Mouse (Mus musculus) heart, embryonic 14.5 days (tissue): ENCODE results near the gene Sept5. TPM values are rescaled to one million over a fixed set of nuclear protein-coding genes. Genes with fewer than 3 reads are reported as not detected.

Source experiments
- ATAC-seq: fragments of 200-750 bp; cut with Nextera tagmentation; 2 replicates; pipeline ENCODE4 v1.8.0; 2017; ENCODE audit warnings: low read depth, moderate TSS enrichment; ENCODE audit not compliant: insufficient number of reproducible peaks, insufficient read depth, low FRiP score
- H3K27ac ChIP-seq, 2 experiments: fragments of 200-500 bp in 1 of 2; fragments of 300-500 bp in 1 of 2; sonication (generic) in 1 of 2; replicated peaks in 1 of 2; 2 replicates each; pipeline ENCODE4 v1.5.1; 2012 to 2014; ENCODE audit warnings: low read depth in 2 of 2, low read length in 2 of 2, control low read depth in 1 of 2, mild to moderate bottlenecking in 1 of 2, mixed read lengths in 1 of 2; ENCODE audit not compliant: control insufficient read depth in 1 of 2, insufficient read depth in 1 of 2
- H3K27me3 ChIP-seq: fragments of 300-500 bp; sonication (generic); 2 replicates; pipeline ENCODE4 v1.6.1; 2014; ENCODE audit warnings: mild to moderate bottlenecking, low read length, control low read depth; ENCODE audit not compliant: control insufficient read depth, insufficient read depth
- H3K36me3 ChIP-seq: fragments of 300-500 bp; sonication (generic); 2 replicates; pipeline ENCODE4 v1.6.1; 2014; ENCODE audit warnings: mild to moderate bottlenecking, control low read depth, low read length, mixed read lengths; ENCODE audit not compliant: control insufficient read depth, insufficient read depth
- H3K4me1 ChIP-seq, 2 experiments: fragments of 200-500 bp in 1 of 2; fragments of 300-500 bp in 1 of 2; sonication (generic) in 1 of 2; 2 replicates each; pipeline ENCODE4 v1.6.1; 2012 to 2014; ENCODE audit warnings: low read length in 2 of 2, control low read depth in 1 of 2, mixed read lengths in 1 of 2; ENCODE audit not compliant: control insufficient read depth in 2 of 2, insufficient read depth in 2 of 2
- H3K4me2 ChIP-seq: fragments of 300-500 bp; sonication (generic); 2 replicates; pipeline ENCODE4 v1.6.1; 2014; ENCODE audit warnings: mild to moderate bottlenecking, low read length
- H3K4me3 ChIP-seq, 2 experiments: fragments of 200-500 bp in 1 of 2; fragments of 300-500 bp in 1 of 2; sonication (generic) in 1 of 2; 2 replicates each; pipeline ENCODE4 v1.5.1; 2012 to 2014; ENCODE audit warnings: low read length in 2 of 2, mild to moderate bottlenecking in 2 of 2, control low read depth in 1 of 2, low read depth in 1 of 2, moderate library complexity in 1 of 2; ENCODE audit not compliant: control insufficient read depth in 1 of 2, insufficient read depth in 1 of 2
- H3K9ac ChIP-seq: fragments of 300-500 bp; sonication (generic); 2 replicates; pipeline ENCODE4 v1.6.1; 2014; ENCODE audit warnings: mild to moderate bottlenecking, low read length
- H3K9me3 ChIP-seq: fragments of 300-500 bp; sonication (generic); 2 replicates; pipeline ENCODE4 v1.6.1; 2016; ENCODE audit warnings: low read length, control low read depth; ENCODE audit not compliant: control insufficient read depth
- WGBS: fragments of 180-500 bp; shearing (Covaris S2); extraction: QIAGEN DNeasy Blood & Tissue Kit; methylation state at CpG from one replicate; pipeline ENCODE4 v1.1.7; 2014; 5-methylcytosine and 5-hydroxymethylcytosine counted together
- polyA plus RNA-seq: library from polyadenylated mRNA; unstranded; fragments of >200 nt; fragmentation: Nextera tagmentation; extraction: Ambion mirVana; gene quantifications from 2 replicates; pipeline ENCODE4 v1.2.1, GENCODE M21; 2014

The Sept5 gene
- 5.8 and 7.3 TPM in 2 replicates for polyA plus RNA-seq

GRCm38 (mm10) chr16:18629390-18630231, at the start of gene Sept5:
Gene Sept5 (minus strand): TSS chr16:18629954.
- ATAC-seq = peak; percentile 60
- no peak within 1 kb of the TSS for H3K27ac ChIP-seq
- peak within 1 kb of the TSS; percentile 98 for H3K4me2 ChIP-seq
- WGBS = under 1% methylated on average over 48 of the region's 93 CpGs
- H3K27me3 ChIP-seq = peaks cover 55% of the 10 kb centered on the region
- no peaks in the 10 kb centered on the region for H3K9me3 ChIP-seq
- H3K36me3 ChIP-seq = no peaks in the 10 kb centered on the region
- H3K9ac ChIP-seq = peak within 1 kb of the TSS; percentile 80
- H3K4me1 ChIP-seq = peaks cover 11 to 20% of the 10 kb centered on the region in 2 experiments; a peak in 3 of 4 replicates
- peak within 1 kb of the TSS; percentile 51 to 74 for H3K4me3 ChIP-seq

GRCm38 (mm10) chr16:18679112-18679511, 49.4 kb upstream of the Sept5 start:
- no peaks in the 10 kb centered on the region; the same call in 1 of the 2 replicates for H3K27me3 ChIP-seq
- ATAC-seq = no peak
- no peaks in the 10 kb centered on the region for H3K9me3 ChIP-seq
- no peak overlapping the region for H3K4me3 ChIP-seq
- H3K9ac ChIP-seq = no peak overlapping the region
- no peak overlapping the region for H3K4me2 ChIP-seq
- no peak overlapping the region for H3K27ac ChIP-seq
- 46% methylated on average over 5 of the region's 5 CpGs for WGBS
- H3K4me1 ChIP-seq = peaks cover 0 to 4% of the 10 kb centered on the region in 2 experiments; a peak in 1 of 4 replicates
- H3K36me3 ChIP-seq = no peaks in the 10 kb centered on the region

- no peaks in the 10 kb centered on the region; the same call in 1 of the 2 replicates for H3K27me3 ChIP-seq
- WGBS = 35% methylated on average over 17 of the region's 17 CpGs
- no peak overlapping the region for H3K4me3 ChIP-seq
- no peaks in the 10 kb centered on the region for H3K4me1 ChIP-seq
- ATAC-seq = no peak
- no peak overlapping the region for H3K27ac ChIP-seq
- no peaks in the 10 kb centered on the region for H3K9me3 ChIP-seq
- H3K36me3 ChIP-seq = no peaks in the 10 kb centered on the region
- H3K9ac ChIP-seq = no peak overlapping the region
- H3K4me2 ChIP-seq = no peak overlapping the region
Observed at GRCm38 (mm10) chr16:18677746-18678679, 48.3 kb upstream of the Sept5 start.

DNA sequence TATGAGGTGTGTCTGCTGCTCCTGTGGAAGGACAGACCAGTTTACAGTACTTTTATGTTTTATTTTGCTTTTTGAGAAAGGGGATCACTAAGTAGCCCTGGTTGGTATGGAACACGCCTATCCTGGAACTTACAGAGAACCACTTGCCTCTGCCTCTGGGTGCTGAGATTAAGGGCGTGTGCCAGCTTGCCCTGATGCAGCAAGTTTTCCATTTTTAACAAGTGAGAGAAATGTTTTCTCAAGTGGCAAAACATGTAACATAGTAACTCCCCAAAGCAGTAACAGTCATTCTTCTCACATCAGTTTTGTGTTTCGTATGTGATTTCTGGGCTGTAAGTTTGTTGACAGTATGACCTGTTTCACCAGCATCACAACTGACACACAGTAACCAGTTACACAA, 43.3 kb upstream of the Sept5 start:
- no peak overlapping the region for H3K9ac ChIP-seq
- H3K36me3 ChIP-seq = no peaks in the 10 kb centered on the region
- no peak overlapping the region for H3K27ac ChIP-seq
- no peaks in the 10 kb centered on the region for H3K9me3 ChIP-seq
- 70% methylated on average over 3 of the region's 3 CpGs for WGBS
- no peak for ATAC-seq
- no peaks in the 10 kb centered on the region for H3K27me3 ChIP-seq
- no peak overlapping the region for H3K4me2 ChIP-seq
- H3K4me1 ChIP-seq = no peaks in the 10 kb centered on the region
- H3K4me3 ChIP-seq = no peak overlapping the region

- Histone ChIP-seq H3K36me3 (no peaks in the 10 kb centered on the region), H3K4me3 (no peak overlapping the region), H3K9me3 (no peaks in the 10 kb centered on the region), H3K27ac (no peak overlapping the region), H3K9ac (no peak overlapping the region), H3K27me3 (no peaks in the 10 kb centered on the region), H3K4me2 (no peak overlapping the region), H3K4me1 (no peaks in the 10 kb centered on the region)
- WGBS = 53% methylated on average over 5 of the region's 5 CpGs
- ATAC-seq = no peak
Observed at GRCm38 (mm10) chr16:18672027-18672426, 42.3 kb upstream of the Sept5 start.

DNA sequence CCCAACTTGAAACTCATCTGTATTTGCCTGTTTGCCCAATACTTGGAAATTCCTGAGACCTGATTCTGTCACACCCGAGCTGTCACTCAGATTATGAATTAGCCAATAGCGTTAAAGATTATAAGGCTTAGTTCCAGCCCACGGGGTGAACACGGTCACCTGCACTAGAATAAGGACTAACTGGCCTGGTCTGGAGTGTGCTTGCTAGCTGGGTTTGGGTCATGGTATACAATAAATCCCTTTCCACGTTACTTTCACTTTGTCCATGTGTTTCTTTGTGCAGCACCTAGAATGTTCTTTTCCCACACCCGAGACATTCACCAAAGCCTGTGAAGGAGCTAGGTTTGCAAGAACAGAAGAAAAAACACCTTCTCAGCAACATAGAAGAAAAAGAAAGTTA, 40.2 kb upstream of the Sept5 start:
- Histone ChIP-seq H3K4me1 (no peaks in the 10 kb centered on the region), H3K9me3 (no peaks in the 10 kb centered on the region), H3K9ac (no peak overlapping the region), H3K36me3 (no peaks in the 10 kb centered on the region), H3K27me3 (no peaks in the 10 kb centered on the region), H3K4me3 (no peak overlapping the region), H3K27ac (no peak overlapping the region), H3K4me2 (no peak overlapping the region)
- no peak for ATAC-seq
- 66% methylated on average over 6 of the region's 6 CpGs for WGBS

- Histone ChIP-seq H3K4me2 (no peak overlapping the region), H3K9me3 (no peaks in the 10 kb centered on the region), H3K27ac (no peak overlapping the region), H3K9ac (no peak overlapping the region), H3K27me3 (no peaks in the 10 kb centered on the region), H3K4me3 (no peak overlapping the region), H3K36me3 (no peaks in the 10 kb centered on the region), H3K4me1 (no peaks in the 10 kb centered on the region)
- WGBS = 69% methylated on average over 4 of the region's 4 CpGs
- ATAC-seq = no peak
Observed at GRCm38 (mm10) chr16:18658597-18658996, 28.8 kb upstream of the Sept5 start.
